Mouse (Mus musculus) embryonic facial prominence, embryonic 13.5 days (tissue): Measurements from ENCODE around the gene Galnt18. TPM values are rescaled to one million over a fixed set of nuclear protein-coding genes. Genes with fewer than 3 reads are reported as not detected.
A peak's percentile ranks its signal among the peaks of the same experiment; 100 is the strongest.

Experiments used
- ATAC-seq: fragments of 200-750 bp; cut with Nextera tagmentation; 2 replicates; pipeline ENCODE4 v1.8.0; 2017; ENCODE audit warnings: low read depth; ENCODE audit not compliant: insufficient number of reproducible peaks, insufficient read depth, low FRiP score, low TSS enrichment
- H3K27ac ChIP-seq: fragments of 300-500 bp; sonication (generic); 2 replicates; pipeline ENCODE4 v1.5.1; 2015; ENCODE audit warnings: moderate library complexity, mild to moderate bottlenecking, inconsistent platforms
- H3K27me3 ChIP-seq: fragments of 300-500 bp; sonication (generic); 2 replicates; pipeline ENCODE4 v1.6.1; 2015; ENCODE audit warnings: mild to moderate bottlenecking, inconsistent platforms
- H3K36me3 ChIP-seq: fragments of 300-500 bp; sonication (generic); 2 replicates; pipeline ENCODE4 v1.6.1; 2015; ENCODE audit warnings: mild to moderate bottlenecking, inconsistent platforms
- H3K4me1 ChIP-seq: fragments of 300-500 bp; sonication (generic); 2 replicates; pipeline ENCODE4 v1.6.1; 2015; ENCODE audit warnings: inconsistent platforms
- H3K4me2 ChIP-seq: fragments of 300-500 bp; sonication (generic); 2 replicates; pipeline ENCODE4 v1.6.1; 2015; ENCODE audit warnings: moderate library complexity, mild to moderate bottlenecking, inconsistent platforms
- H3K4me3 ChIP-seq: fragments of 300-500 bp; sonication (generic); 2 replicates; pipeline ENCODE4 v1.5.1; 2015; ENCODE audit warnings: mild to moderate bottlenecking, inconsistent platforms
- H3K9ac ChIP-seq: fragments of 300-500 bp; sonication (generic); 2 replicates; pipeline ENCODE4 v1.6.1; 2015; ENCODE audit warnings: mild to moderate bottlenecking, inconsistent platforms
- H3K9me3 ChIP-seq: fragments of 300-500 bp; sonication (generic); 2 replicates; pipeline ENCODE4 v1.6.1; 2016; ENCODE audit warnings: inconsistent platforms
- WGBS: fragments of 180-500 bp; shearing (Covaris S2); methylation state at CpG from one replicate; pipeline ENCODE4 v1.1.7; 2015; ENCODE audit warnings: mixed read lengths; 5-methylcytosine and 5-hydroxymethylcytosine counted together
- polyA plus RNA-seq: library from polyadenylated mRNA; unstranded; fragments of >200 nt; fragmentation: Nextera tagmentation; extraction: Ambion mirVana; gene quantifications from 2 replicates; pipeline ENCODE4 v1.2.1, GENCODE M21; 2015

The Galnt18 gene
- polyA plus RNA-seq, 1 experiment from 2014 or later = 20.2 TPM

DNA sequence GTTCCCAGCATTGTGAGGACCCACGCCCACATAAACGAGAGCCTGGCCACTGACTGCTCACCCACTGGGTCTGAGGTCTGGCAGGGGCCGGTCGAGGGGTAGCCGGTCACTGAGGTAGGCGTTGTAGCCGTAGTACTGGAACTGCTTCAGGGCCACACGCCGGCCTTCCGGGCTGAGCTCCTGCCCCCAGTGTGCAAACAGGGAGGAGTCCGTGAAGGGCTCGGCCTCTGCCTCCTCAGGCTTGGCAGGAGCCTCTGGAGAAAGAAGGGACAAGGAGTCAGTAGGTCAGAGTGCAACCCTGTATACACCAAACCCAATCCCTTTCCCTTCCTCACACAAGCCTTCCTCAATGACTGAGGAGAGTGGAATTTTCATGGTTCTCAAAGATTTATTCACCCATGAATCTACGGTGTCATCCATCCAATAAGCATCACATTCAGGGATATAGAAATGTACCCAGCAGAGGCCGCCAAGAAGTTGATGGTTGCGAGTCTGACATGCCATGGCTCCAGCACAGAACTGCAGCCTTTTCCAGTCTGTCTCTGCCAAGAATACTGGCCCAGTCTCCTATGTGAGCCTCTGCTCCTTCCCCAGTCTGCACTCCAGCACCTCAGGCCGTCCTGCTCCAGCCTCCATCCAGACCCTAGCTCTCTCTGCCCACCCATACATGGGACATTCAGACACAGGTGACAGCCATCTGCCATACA lies 163.4 kb downstream of the Galnt18 start:
- ATAC-seq = no peak

GRCm38 (mm10) chr7:111614471-111614870 lies 165.3 kb downstream of the Galnt18 start:
- H3K36me3 ChIP-seq = no peaks in the 10 kb centered on the region
- ATAC-seq = no peak

More for the DNA sequence above, 163.4 kb downstream of the Galnt18 start:
- Histone ChIP-seq H3K27me3 (no peaks in the 10 kb centered on the region), H3K4me1 (0 out of 2 replicates have a peak, but pooled peaks cover 3% of the 10 kb centered on the region), H3K36me3 (no peaks in the 10 kb centered on the region), H3K27ac (no peak overlapping the region), H3K4me3 (no peak overlapping the region), H3K9me3 (no peaks in the 10 kb centered on the region), H3K4me2 (no peak overlapping the region), H3K9ac (no peak overlapping the region)
- 74% methylated on average over 16 of the region's 16 CpGs for WGBS

DNA sequence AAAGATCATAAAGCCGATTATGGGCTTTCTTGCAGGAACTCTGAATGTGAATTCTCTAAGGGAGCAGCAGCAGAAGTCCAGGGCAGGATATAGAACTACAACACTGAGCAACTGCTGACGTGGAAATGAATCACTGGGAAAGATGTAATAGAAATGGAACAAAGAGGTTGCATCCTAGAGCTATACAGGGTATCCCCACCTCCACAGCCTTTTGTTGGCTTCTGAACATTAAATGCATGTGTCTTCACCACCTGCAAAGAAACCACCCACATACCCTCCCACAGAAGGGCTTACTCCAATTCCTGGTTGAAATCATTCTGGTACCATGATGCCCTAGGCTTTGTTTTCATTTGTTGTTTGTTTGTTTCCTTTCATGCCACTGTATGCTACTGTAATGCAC lies 172.3 kb downstream of the Galnt18 start:
- Histone ChIP-seq H3K9ac (no peak overlapping the region), H3K4me1 (no peaks in the 10 kb centered on the region), H3K36me3 (no peaks in the 10 kb centered on the region), H3K4me2 (no peak overlapping the region), H3K27me3 (no peaks in the 10 kb centered on the region), H3K4me3 (no peak overlapping the region), H3K27ac (no peak overlapping the region), H3K9me3 (no peaks in the 10 kb centered on the region)
- no peak for ATAC-seq
- 79% methylated on average over 2 of the region's 2 CpGs for WGBS

More at GRCm38 (mm10) chr7:111614471-111614870, 165.3 kb downstream of the Galnt18 start:
- no peaks in the 10 kb centered on the region for H3K9me3 ChIP-seq
- no peak overlapping the region for H3K9ac ChIP-seq
- 0 out of 2 replicates have a peak, but pooled peaks cover 3% of the 10 kb centered on the region for H3K4me1 ChIP-seq
- H3K4me2 ChIP-seq = no peak overlapping the region
- WGBS = 76% methylated on average over 1 of the region's 1 CpGs
- H3K27ac ChIP-seq = no peak overlapping the region
- H3K27me3 ChIP-seq = no peaks in the 10 kb centered on the region
- H3K4me3 ChIP-seq = no peak overlapping the region

GRCm38 (mm10) chr7:111606091-111606490 lies 173.7 kb downstream of the Galnt18 start:
- WGBS = 88% methylated on average over 3 of the region's 3 CpGs
- Histone ChIP-seq H3K4me2 (no peak overlapping the region), H3K9me3 (no peaks in the 10 kb centered on the region), H3K4me3 (no peak overlapping the region), H3K27ac (no peak overlapping the region), H3K36me3 (no peaks in the 10 kb centered on the region), H3K27me3 (no peaks in the 10 kb centered on the region), H3K9ac (no peak overlapping the region), H3K4me1 (peaks cover under 1% of the 10 kb centered on the region; the same call in 1 of the 2 replicates)
- ATAC-seq = no peak

GRCm38 (mm10) chr7:111605663-111606062 lies 174.1 kb downstream of the Galnt18 start:
- H3K27me3 ChIP-seq = no peaks in the 10 kb centered on the region
- H3K27ac ChIP-seq = no peak overlapping the region
- no peak for ATAC-seq
- H3K36me3 ChIP-seq = no peaks in the 10 kb centered on the region
- H3K4me2 ChIP-seq = no peak overlapping the region
- no peak overlapping the region for H3K4me3 ChIP-seq
- H3K9ac ChIP-seq = no peak overlapping the region
- no peaks in the 10 kb centered on the region for H3K9me3 ChIP-seq
- H3K4me1 ChIP-seq = peaks cover 5% of the 10 kb centered on the region; the same call in 1 of the 2 replicates

GRCm38 (mm10) chr7:111604578-111605208 lies 175.1 kb downstream of the Galnt18 start:
- H3K36me3 ChIP-seq = no peaks in the 10 kb centered on the region
- ATAC-seq = no peak
- 82% methylated on average over 2 of the region's 2 CpGs for WGBS
- H3K27ac ChIP-seq = no peak overlapping the region
- peaks cover 8% of the 10 kb centered on the region; the same call in 1 of the 2 replicates for H3K4me1 ChIP-seq
- H3K27me3 ChIP-seq = no peaks in the 10 kb centered on the region
- no peak overlapping the region for H3K4me2 ChIP-seq
- H3K9ac ChIP-seq = no peak overlapping the region
- H3K4me3 ChIP-seq = no peak overlapping the region
- H3K9me3 ChIP-seq = no peaks in the 10 kb centered on the region

GRCm38 (mm10) chr7:111603186-111603585 lies 176.6 kb downstream of the Galnt18 start:
- Histone ChIP-seq H3K9ac (no peak overlapping the region), H3K9me3 (no peaks in the 10 kb centered on the region), H3K4me2 (no peak overlapping the region), H3K4me3 (no peak overlapping the region), H3K27me3 (no peaks in the 10 kb centered on the region), H3K4me1 (peaks cover 8% of the 10 kb centered on the region; the same call in 1 of the 2 replicates), H3K27ac (no peak overlapping the region), H3K36me3 (no peaks in the 10 kb centered on the region)
- WGBS = 70% methylated on average over 4 of the region's 4 CpGs
- ATAC-seq = no peak

DNA sequence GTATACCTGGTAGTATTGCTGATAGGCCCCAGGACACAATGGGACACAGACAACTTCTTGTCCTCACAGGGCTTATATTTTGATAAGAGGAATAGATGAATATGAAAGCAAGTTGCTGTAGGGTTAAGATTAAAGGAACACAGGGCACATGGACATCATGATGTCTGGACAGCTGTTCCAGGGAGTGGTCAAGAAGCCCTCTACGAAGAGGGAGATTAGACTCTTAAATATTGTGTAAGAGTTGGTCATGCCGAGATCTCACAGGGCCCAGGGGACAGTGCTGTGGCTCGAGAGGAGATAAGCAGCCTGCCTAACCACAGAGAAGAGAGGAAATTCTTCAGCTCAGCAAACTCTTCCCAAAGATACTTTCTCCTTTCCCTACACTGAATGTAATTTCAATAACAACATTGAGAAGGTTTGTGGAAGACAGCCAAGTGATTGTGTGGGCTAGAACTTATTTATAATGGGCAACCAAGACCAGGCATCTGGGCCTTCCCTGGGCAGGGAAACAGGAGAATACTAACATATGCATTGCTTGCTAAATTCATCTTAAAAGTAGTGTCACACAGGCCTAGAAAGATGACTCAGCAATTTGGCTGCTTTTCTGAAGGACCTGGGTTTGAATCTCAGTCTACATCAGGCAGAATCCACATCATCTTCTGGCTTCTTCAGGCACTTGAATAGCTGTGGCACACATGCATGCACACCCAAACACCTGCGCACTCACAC lies 178.3 kb downstream of the Galnt18 start:
- Histone ChIP-seq H3K4me2 (no peak overlapping the region), H3K9ac (no peak overlapping the region), H3K27me3 (no peaks in the 10 kb centered on the region), H3K36me3 (no peaks in the 10 kb centered on the region), H3K9me3 (no peaks in the 10 kb centered on the region), H3K4me1 (peaks cover 8% of the 10 kb centered on the region; the same call in 1 of the 2 replicates), H3K27ac (no peak overlapping the region), H3K4me3 (no peak overlapping the region)
- 83% methylated on average over 4 of the region's 4 CpGs for WGBS
- ATAC-seq = no peak

DNA sequence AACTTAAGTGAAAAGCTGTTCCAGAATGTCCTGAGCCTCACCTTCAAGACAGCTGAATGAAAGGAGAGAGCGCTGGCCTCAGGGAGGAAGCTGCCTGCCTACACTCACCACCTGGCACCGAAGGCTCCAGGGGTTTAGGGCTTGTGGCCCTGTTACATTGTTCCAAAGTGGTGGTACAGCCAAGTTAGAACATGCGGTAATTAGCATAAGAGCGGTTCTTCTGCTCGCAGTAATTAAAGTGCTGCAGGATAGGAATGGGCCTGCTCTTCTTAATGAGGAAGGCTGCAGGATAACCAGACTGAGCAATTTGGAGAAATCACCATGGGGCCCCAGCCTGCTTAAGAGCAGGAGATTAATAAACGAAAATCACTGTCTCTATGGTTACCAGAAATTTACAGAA lies 179.0 kb downstream of the Galnt18 start:
- WGBS = 38% methylated on average over 6 of the region's 6 CpGs
- Histone ChIP-seq H3K4me3 (no peak overlapping the region), H3K4me2 (no peak overlapping the region), H3K27me3 (no peaks in the 10 kb centered on the region), H3K9ac (no peak overlapping the region), H3K36me3 (no peaks in the 10 kb centered on the region), H3K4me1 (peaks cover 8% of the 10 kb centered on the region; the same call in 1 of the 2 replicates), H3K9me3 (no peaks in the 10 kb centered on the region), H3K27ac (0 out of 2 replicates have a peak overlapping the region, but pooled peaks have one; percentile 28)
- ATAC-seq = no peak

DNA sequence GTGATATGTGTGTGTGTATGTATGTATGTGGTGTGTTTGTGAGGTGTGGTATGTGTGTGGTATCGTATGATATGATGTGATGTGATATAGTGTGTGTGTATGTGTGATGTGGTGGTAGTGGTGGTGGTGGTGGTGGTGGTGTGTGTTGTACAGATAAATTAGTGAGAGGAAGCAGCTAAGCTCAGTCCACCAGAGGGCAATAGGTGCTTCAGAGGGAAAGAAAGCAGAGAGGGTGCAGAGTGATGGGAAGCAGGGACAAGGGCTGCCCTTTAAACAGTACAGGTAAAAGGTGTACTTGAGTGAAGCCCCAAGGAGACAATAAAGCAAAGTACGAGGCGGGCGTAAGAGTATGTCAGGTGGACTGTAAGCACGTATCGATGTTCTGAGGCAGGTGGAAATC lies 186.1 kb downstream of the Galnt18 start:
- Histone ChIP-seq H3K27ac (no peak overlapping the region), H3K4me1 (no peaks in the 10 kb centered on the region), H3K4me3 (no peak overlapping the region), H3K36me3 (no peaks in the 10 kb centered on the region), H3K9me3 (no peaks in the 10 kb centered on the region), H3K4me2 (no peak overlapping the region), H3K9ac (no peak overlapping the region), H3K27me3 (no peaks in the 10 kb centered on the region)
- WGBS = 89% methylated on average over 6 of the region's 6 CpGs
- no peak for ATAC-seq

DNA sequence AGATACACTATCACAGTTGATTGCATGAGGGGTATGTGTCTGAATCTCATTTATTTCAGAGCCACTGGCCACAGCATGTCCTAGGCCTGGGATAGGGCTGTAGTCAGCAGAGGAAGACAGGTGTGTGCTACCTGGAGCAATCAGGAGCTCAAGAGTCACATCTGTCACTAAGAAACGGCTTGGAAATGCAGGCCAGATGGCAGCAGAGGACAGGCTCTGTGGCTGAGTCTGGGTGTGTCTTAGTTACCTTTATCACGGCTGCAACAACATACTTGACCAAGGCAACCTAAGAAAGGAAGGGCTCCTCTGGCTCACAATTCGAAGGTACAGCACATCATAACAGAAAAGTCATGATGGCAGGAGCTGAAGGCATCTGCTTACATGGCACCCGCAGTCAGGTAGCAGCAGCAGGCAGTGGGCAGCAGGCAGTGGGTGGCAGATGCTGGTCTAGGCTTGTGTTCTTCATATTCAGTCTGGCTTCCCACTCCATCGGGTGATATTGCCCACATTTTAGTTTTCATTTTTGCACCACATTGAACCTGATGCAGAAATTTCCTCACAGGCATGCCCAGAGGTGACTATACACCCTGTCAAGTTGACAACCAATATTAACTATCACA lies 190.2 kb downstream of the Galnt18 start:
- WGBS = 69% methylated on average over 5 of the region's 5 CpGs

More for the DNA sequence above, 190.2 kb downstream of the Galnt18 start:
- Histone ChIP-seq H3K9me3 (no peaks in the 10 kb centered on the region), H3K27me3 (no peaks in the 10 kb centered on the region), H3K9ac (no peak overlapping the region), H3K4me1 (no peaks in the 10 kb centered on the region), H3K4me2 (no peak overlapping the region), H3K4me3 (no peak overlapping the region), H3K27ac (no peak overlapping the region), H3K36me3 (no peaks in the 10 kb centered on the region)
- no peak for ATAC-seq
